Mouse (Mus musculus): ENCODE data around the gene Slc9a9.

Gene Slc9a9

DNA sequence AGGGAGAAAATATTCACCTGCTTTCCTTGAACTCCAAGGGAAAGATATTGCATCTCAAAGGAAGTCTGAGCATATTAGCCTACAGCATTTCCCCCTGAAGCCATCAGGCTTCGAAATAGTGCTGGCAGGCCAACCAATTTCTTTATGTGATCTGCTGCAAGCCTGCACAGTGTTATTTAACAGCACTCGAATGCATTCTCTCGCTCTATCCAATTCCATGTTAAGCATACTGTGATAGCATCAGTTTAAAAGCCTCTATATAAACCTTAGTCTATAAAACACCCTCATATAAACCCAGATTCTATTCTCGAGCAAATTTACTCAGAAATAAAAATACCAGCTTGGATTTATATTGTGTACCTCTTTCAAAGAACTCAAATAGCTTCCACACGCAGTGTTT lies 170.7 kb downstream of the Slc9a9 start:
- DNase-seq, result no peak

DNA sequence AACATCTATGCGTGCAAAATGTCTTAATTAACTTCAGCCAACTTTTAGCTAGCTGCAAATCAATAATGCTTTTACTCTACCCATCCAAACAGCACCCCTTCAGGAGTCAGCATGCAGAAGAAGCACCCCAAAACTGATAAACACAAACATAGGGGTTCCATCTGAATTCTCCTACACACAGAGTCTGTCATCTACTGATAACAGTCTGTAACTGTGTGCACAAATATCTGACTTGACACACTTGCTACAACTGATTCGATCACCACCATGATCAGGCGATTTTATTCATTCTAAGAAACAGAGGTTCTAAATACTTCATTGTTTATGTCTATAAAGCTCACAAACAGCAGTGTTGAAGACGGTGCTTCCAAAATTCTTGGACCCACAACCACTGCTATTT lies 171.3 kb downstream of the Slc9a9 start:
- no peak for DNase-seq

DNA sequence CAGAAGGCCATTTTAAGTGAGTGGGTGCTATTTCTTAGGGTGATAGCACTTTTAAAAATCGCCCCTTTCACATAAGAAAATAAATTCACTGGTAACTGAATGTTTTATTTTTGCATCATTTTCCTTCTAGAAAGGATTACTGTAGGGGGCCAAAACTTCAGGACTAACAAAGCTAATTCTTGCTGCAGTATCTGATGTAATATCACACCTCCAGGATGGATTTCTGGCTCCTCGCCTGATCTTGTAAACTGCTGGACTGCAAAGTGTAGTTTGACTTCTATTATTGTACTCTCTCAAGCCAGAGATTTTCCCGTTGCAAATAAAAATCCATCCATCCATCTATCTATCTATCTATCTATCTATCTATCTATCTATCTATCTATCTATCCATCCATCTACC lies 174.5 kb downstream of the Slc9a9 start:
- DNase-seq, result no peak

DNA sequence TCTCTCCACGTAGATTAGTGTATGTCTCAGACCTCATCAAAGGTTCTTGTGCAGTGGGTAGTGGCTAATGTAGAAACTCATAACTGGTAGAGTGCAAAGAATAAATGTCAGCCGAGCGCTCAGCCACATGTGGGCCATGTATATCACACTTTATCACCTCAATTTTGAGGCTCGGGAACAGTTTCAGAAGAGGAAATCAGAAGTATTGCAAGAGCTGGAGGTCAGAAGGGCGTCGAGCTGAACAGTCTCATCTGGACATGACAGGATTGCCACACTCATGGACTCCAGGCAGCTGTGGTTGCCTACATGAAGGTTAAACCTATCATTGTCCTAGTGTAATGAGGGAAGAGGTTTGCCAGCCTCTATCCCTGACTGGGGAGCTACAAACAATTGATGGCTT lies 177.9 kb downstream of the Slc9a9 start:
- no peak for DNase-seq

DNA sequence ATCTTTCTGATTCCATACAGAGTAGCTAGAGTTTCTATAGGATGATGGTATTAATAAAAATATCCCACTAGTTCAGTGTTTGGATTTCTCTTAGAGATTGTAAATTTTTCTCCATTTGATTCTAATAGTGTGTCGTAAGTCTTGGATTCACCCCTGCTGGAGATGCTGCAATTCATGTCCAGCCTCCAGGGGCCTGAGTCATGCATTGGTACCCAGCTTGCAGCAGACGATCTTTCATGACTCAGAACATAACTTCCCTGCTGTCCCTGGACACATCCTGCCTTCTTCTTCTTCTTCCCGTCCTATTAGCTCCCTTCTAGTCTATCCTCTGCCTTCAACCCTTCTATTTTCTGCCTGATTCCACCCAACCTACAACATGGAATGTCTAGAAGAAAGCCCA lies 181.8 kb downstream of the Slc9a9 start:
- DNase-seq, result no peak

DNA sequence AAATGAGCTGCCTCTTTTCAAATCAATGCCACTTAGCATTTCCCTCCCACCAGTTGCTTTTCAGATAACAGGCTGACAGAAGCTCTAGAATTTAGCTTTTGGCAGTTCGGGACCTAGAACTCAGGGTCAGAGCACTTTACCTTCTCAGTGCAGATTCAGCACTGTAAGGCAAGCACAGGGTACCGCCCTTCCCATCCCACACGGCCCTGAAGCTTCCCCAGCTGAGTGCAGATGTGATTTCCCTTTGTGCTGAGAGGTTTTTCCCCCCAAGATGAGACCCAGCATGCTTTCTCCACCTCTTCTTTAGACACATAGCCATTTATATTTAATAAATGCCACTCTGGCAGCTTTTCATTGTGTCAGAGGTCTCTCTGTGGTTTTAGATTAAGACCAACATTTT lies 186.4 kb downstream of the Slc9a9 start:
- no peak for DNase-seq

DNA sequence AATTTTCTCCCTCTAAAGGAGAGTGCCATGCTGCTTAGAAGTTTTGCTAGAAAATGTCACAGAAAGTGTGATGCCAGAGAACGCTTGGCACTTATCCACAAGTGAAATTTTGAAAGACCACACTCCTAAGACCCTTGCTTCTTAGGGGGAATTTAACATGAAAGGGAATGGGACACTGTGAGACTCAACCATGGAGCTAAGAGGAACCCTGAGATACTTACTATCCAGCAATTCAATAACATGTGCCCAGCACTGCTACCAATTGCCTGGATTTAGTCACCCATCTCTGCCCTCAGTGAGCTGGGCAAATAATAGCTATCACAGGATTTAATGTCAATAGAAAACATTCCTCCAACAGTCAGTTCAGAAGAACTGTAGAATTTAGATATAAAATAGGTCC lies 198.8 kb downstream of the Slc9a9 start:
- DNase-seq, result no peak

DNA sequence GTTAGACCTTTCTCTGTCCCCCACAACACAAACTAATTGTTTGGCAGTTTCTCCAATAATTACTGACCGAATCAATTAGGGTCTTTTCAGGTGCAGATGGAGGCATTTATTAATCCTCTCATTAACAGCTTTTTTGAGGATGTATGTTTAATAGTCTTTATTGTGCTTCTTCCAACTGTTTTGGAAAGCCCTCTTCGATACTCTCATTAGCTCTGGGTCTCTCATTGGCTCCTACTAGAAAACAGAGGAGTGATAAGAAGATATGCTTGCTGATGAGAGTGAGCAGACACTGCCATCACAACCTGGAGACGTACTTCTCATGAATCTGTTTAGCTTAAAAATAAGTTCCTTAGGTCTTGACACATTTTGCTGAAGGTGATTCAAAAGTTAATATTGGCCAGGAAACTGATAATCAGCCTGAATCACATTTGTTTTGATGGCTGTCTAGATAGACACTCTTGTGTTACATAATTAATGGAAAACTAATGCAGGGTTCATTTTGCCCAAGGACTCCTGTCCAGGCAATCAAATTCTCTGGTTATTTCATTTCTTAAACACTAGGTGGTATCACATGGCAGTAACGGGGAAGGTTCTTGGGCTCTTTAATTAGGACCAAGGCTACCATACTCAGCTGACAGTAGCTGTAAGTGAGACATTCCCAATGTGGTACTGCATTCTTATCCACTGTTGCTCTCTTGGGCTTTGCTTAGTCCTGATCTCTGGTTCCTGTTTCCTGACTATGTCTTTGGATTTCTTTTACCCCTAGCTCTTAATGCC lies 199.5 kb downstream of the Slc9a9 start:
- no peak for DNase-seq

DNA sequence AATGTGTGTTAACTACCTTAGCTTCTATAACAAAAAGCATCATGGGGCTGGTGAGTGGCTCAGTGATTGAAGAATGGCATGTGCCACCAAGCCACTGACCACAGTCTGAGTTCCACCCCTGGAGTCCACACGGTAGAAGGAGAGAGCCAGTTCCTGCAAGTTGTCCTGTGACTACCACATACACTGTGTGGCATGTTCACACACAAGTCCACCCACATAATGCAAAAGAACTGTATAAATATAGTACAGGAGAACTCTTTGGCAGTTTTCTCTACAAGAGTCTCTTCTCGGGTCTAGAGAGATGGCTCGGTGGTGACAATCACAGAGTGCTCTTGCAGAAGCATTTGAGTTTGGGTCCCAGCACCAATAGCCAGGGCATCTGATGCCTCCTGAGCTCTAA lies 212.8 kb downstream of the Slc9a9 start:
- no peak for DNase-seq

DNA sequence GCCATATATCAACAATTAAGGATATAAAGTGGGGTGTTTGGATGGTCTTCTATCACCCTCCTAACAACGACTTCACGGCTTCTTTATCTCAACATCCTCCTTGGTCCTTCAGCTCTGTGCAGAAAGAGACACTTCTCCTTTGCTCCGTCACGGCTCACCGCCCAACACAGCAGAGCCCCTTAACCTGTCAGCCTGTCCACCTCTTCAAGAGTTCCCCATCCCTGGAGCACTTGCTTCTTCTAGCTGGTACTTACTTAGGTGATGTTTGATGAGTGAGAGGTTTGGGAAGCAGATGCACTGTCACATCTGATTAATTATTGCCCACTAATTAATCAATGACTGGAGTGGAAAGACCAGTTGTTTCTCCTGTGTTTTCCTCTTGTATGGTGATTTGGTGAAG lies 213.7 kb downstream of the Slc9a9 start:
- DNase-seq, result peak in 1 of 2 experiments; percentile 3

DNA sequence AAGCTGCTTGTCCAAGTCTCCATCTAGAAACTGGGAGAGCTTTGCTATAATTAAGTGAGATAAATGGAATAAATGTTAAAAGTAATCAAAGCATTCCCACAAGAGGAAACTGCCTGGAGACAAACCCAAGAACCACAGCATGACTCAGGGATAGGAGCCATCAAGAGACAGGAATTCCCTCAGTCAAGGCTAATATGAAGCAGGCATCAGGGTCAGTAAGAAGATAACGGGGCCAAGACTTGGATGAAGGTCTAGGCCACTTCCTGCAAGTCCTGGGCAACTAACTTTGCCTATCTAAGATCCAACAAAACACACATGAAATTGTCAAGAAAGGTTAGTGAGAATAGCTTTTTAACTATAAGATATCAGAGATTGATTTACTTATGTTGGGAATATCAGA lies 215.4 kb downstream of the Slc9a9 start:
- no peak for DNase-seq

DNA sequence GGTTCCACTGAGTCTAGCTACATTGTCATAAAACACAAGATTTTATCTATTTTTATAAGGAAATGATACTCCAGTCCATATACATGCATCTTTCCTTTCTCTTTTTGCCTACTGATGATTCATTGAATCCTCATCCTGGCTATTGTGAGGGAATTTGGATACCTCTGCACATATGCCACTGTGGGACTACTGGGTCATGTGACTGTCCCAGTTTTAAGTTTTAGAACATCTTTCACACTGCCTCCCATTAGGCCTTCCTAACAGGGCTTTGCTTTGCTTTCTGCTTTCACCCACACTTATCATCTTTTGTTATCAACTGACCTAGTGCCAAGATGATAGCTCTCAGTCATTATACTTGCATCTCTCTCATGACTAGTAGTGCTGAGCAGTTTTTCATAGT lies 219.9 kb downstream of the Slc9a9 start:
- DNase-seq, result no peak

DNA sequence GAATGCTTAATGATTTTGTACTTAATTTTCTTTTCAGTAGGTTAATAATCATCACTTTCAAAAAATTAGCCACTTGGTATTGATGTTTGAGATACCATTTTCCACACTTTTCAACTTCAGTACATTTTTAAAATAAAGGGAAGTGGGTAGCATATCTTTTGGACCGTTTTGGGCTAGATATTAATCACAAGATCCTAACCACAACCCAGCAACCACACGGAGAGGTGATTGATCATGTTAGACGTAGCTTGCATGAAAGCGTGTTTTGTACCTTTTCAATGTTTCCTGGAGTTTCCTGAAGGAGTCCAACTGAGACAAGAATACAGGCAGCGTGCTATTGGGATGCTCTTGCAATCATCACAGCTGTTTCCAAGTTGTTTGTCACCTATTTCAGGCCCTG lies 226.2 kb downstream of the Slc9a9 start:
- no peak for DNase-seq

DNA sequence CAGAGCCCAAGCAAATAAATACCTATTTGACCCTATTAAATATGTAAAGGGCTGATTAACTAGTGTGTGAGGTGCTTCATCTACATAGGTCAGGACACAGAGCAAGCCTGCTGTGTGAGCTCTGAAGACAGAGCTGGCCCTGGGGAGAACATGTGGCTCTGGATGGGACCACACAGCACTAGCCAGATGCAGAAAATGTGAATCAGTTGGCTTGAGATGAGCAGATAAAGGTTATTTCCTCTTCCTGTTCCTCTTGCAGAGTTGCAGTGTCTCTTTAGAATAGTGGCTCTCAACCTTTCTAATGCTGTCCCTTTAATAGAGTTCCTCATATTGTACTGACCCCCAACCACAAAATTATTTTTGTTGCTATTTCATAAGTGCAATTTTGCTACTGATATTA lies 234.5 kb downstream of the Slc9a9 start:
- DNase-seq, result no peak

DNA sequence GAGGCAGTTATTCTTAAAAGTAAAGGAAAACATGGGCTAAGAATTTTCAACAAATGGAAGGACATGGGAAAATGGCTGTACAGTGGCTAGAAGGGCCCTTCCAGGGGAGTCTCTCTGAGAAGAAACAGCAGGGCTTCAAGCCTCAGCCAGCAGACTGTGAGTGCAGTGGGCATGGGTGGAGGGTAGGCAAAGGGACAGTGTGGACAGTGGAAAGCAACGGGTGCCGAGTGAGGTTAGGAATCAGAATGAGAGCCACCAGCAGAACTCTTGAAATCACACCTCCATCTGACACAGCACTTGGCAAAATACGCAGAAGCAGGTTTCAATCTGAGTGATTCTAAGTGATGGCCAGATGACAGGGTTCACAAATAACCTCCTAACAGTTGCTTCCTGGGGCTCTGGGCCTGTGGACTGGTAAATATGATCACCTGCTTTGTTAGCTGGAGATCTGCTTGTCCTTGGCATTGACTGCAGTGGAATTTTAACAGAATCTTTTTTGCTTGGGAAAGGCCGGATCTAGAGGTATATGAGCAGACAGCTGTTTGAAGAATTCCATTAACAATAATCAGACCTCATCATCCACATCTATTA lies 237.4 kb downstream of the Slc9a9 start:
- no peak for DNase-seq

DNA sequence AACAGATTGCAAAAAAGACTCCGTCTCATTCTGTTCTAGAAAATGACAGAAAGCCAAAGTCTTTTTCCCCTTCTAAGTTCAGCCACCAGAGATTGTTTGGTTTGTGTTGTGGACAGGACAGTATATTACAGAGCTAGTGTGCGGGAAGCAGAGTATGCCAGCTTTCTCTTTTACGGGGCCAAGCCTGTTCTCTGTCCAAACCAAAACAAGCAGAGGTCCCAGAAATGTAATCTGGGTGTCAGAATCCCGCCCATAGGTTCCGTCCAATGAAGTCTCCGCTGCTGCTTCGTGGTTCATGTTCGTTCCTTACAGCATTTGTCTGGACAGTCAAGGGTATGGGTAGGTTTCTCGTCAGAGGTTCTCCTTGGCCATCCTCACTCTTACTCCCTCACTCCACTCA lies 242.4 kb downstream of the Slc9a9 start:
- DNase-seq, result no peak

DNA sequence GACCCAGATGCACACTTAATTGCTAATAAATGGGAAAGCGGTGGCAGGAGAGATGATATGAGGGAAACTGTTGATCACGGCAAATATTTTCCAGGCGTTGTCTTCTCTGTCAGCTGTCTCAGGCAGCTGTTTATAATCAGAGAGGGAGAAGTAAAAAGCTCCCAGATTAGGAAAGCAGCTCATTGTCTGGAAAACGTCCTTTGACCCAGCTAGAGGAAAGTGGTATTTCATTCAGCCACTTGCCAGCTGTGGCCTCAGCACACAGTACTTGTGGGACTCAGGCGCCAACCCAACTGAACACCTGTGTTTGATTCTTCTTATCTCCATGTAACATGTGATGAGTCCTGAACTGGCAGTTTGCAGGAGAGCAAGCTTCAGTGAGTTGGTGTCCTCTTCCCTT lies 252.4 kb downstream of the Slc9a9 start:
- DNase-seq, result no peak

DNA sequence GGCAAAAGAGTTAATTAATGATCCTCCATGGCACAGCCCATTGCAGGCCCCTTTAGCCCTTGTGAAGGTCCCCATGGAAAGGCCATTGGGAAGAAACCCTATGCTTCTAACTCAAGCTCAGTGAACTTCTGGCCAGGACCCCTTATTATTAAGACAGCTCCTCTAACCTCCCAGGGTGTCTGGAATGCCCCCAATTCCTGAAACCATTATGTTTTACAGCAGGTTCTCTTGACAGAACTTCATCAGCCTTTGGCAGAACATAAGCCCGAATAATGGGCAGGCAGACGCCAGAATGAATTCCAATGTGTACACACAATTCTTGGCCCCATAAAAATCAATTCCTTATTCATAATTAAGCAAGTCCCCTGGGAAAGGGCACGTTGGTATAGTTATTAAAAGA lies 256.1 kb downstream of the Slc9a9 start:
- no peak for DNase-seq

DNA sequence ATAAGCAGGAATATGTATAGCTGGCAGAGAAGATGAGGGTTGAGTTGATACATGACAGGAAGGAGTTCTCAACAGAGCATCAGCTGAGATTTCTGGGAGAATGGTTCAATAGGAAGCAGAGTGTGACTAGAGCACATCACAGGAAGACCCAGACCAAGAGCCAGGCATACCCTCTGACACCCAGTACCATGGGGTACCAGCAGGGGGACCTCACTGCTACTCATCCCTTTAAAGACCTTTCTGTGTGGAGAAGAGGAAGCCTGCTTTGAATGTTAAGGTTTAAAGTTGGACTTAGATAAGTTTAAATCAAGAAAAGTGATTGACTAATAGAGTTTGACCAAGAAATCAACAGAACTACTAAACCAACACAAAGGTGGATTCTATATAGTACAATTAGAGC lies 257.4 kb downstream of the Slc9a9 start:
- peak; percentile 27 to 39 for DNase-seq

DNA sequence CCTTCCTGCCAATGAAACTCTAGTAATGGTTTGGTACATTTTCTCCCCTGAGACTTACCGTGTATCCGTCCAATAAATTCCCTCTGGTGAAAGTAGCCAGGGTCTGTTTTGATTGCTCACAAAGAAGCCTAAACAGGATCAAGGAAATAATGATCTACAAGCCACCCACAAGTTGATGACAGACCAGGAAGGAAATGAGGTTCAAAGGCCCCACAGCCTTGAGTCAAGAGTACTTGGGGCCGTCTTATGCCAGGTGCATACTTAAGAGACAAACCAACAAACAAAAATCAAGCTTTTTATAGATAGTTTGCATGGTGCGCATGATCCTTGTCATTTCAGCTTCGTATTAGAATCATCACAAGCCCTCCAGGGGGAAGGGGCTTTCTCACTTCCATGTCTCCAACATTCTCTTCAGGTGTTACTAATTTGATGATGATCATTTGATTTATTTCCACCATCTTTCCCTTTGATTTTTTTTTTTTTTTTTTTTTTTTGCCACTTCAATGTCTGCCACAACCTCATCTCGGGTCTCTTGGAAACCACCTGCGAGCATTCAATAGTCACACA lies 275.9 kb downstream of the Slc9a9 start:
- DNase-seq, result no peak

DNA sequence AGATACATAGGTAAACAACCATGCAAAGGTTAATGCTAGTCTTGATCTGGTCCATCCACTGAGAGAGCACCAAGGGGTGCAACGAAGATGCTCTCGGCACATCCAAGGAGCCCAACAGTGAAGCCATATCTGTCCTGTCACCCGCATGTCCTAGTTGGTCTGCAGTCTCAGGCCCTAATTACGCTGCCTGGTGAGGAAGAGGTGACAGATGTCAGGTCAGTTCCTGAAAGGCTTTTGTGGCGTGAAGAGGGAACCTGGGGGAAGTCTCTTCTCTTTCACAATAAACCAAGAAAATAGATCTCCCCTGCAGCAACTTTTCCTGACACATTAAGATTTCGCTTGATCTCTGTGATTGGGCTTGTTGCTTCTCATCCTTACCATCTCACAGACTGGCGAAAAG lies 277.5 kb downstream of the Slc9a9 start:
- DNase-seq, result no peak

DNA sequence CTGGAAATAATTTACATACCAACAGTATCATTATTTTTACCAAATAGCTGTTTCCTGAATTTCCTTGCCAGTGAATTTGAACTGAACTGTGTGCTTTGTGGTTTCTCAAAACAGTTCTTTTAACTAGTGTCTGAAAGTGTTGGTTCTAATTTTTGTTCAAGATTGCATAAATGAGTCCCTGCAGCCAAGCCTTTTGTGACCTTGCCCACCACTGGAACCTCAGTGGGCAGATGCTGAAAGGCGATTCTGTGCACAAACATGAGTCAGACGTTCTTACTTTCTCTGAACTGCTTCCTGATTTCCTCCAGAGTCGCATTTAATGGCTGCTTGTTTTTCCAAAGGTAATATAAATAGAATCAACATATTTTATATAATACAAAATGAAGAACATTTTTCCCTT lies 281.0 kb downstream of the Slc9a9 start:
- DNase-seq, result no peak

DNA sequence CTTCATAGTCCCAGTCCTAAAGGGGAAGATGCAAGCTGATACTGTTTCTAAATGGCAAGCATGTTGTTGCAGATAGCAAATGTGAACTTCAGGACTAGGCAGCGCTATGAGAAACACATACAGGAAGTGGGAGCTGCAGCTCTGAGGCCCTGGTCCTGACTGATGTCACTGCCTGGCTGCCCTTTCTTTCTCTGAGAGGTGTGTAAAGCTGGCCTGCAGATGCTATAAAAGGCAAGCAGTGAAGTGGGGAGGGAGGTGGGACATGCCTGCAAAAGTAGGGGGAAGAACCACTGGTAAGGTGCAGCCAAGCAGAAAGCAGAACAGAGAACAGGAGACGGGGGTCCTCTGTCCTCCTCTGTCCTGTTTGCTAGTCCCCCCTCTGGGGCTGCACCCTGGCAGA lies 285.9 kb downstream of the Slc9a9 start:
- DNase-seq, result no peak

DNA sequence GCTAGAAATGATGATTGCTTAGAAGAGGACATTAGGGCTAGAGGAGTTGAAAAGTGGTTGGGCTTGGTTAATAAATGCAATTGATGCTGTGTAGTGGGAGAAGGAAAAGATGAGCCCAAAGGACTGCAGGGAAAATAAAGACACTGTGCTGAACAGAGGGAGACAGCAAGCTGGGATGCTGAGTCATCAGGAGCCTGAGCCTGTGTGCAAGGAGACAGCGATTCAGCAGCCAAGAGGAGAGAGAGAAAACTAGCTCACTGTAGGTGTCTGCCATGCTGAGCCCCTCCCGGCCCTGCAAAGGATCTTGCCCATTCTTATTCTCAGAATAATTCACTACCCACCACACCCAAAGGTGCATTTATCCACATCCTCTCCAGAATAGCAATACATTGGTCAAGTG lies 288.7 kb downstream of the Slc9a9 start:
- no peak for DNase-seq
